Mouse (Mus musculus) neural tube, embryonic 10.5 days (tissue): ENCODE measurements around the gene Irgm1.
"Not testable (repeated sequence)": the region's sequence is repeated elsewhere in the genome, so short reads cannot be mapped to it uniquely, and the experiment has no call there.

Source experiments
- DNase-seq: peaks from one replicate; pipeline ENCODE4 v3.0.0-alpha.2; 2017; ENCODE audit warnings: low spot score; ENCODE audit errors: extremely low spot score

Irgm1 gene

GRCm38 (mm10) chr11:48859014-48859413 lies 12.5 kb downstream of the Irgm1 start:
- no peak for DNase-seq

- DNase-seq = peak; percentile 89
Measured at GRCm38 (mm10) chr11:48853474-48854180, 17.9 kb downstream of the Irgm1 start.

- DNase-seq = peak; percentile 62
Measured at GRCm38 (mm10) chr11:48852624-48853473, 18.6 kb downstream of the Irgm1 start.

GRCm38 (mm10) chr11:48852190-48852589 lies 19.3 kb downstream of the Irgm1 start:
- DNase-seq = no peak

GRCm38 (mm10) chr11:48851270-48851995 lies 20.1 kb downstream of the Irgm1 start:
- no peak for DNase-seq

- no peak for DNase-seq
Measured at GRCm38 (mm10) chr11:48850240-48850639, 21.2 kb downstream of the Irgm1 start.

GRCm38 (mm10) chr11:48846881-48847280 lies 24.6 kb downstream of the Irgm1 start:
- no peak for DNase-seq

- DNase-seq = not testable (repeated sequence)
Measured at GRCm38 (mm10) chr11:48846362-48846761, 25.1 kb downstream of the Irgm1 start.

- DNase-seq = no peak
Measured at GRCm38 (mm10) chr11:48845244-48845815, 26.2 kb downstream of the Irgm1 start.

GRCm38 (mm10) chr11:48844309-48844708 lies 27.2 kb downstream of the Irgm1 start:
- no peak for DNase-seq

- no peak for DNase-seq
Measured at GRCm38 (mm10) chr11:48843202-48843601, 28.3 kb downstream of the Irgm1 start.

- DNase-seq = no peak
Measured at GRCm38 (mm10) chr11:48842378-48842792, 29.1 kb downstream of the Irgm1 start.

- DNase-seq = no peak
Measured at GRCm38 (mm10) chr11:48841213-48841612, 30.3 kb downstream of the Irgm1 start.

GRCm38 (mm10) chr11:48840805-48841204 lies 30.7 kb downstream of the Irgm1 start:
- no peak for DNase-seq

- DNase-seq = no peak
Measured at GRCm38 (mm10) chr11:48838879-48839680, 32.4 kb downstream of the Irgm1 start.

- no peak for DNase-seq
Measured at GRCm38 (mm10) chr11:48838181-48838797, 33.2 kb downstream of the Irgm1 start.

GRCm38 (mm10) chr11:48837310-48838180 lies 33.9 kb downstream of the Irgm1 start:
- peak; percentile 66 for DNase-seq

GRCm38 (mm10) chr11:48836990-48837309 lies 34.5 kb downstream of the Irgm1 start:
- no peak for DNase-seq

- DNase-seq = no peak
Measured at GRCm38 (mm10) chr11:48835923-48836322, 35.6 kb downstream of the Irgm1 start.
